Mouse (Mus musculus) CH12.LX (cell line): ENCODE data around the gene Nubpl.

Experiments
- CTCF ChIP-seq, 2 experiments: IDR thresholded peaks in 1 of 2; conservative IDR thresholded peaks in 1 of 2; 2 replicates each; pipeline ENCODE4 v1.5.1; 2011 to 2012; ENCODE audit warnings: low read depth in 2 of 2, low read length in 2 of 2, improper control_type of control experiment in 1 of 2, inconsistent platforms in 1 of 2, mild to moderate bottlenecking in 1 of 2, moderate library complexity in 1 of 2
- JUND ChIP-seq: conservative IDR thresholded peaks from 2 replicates; pipeline ENCODE4 v1.6.1; 2011; ENCODE audit warnings: low read depth, low read length, improper control_type of control experiment
- MAFK ChIP-seq: IDR thresholded peaks from 2 replicates; pipeline ENCODE4 v1.6.1; 2011; ENCODE audit warnings: low read length, improper control_type of control experiment; ENCODE audit not compliant: insufficient replicate concordance
- PAX5 ChIP-seq: IDR thresholded peaks from 2 replicates; pipeline ENCODE4 v1.6.1; 2012; ENCODE audit warnings: low read length, inconsistent platforms, mixed read lengths
- POLR2A ChIP-seq: IDR thresholded peaks from 2 replicates; pipeline ENCODE4 v1.6.1; 2011; ENCODE audit warnings: low read depth, mild to moderate bottlenecking, improper control_type of control experiment, low read length
- USF2 ChIP-seq: conservative IDR thresholded peaks from 2 replicates; pipeline ENCODE4 v1.6.1; 2011; ENCODE audit warnings: low read depth, low read length, improper control_type of control experiment
- ZC3H11A ChIP-seq: IDR thresholded peaks from 2 replicates; pipeline ENCODE4 v1.6.1; 2012; ENCODE audit warnings: low read depth, mild to moderate bottlenecking, inconsistent platforms, low read length, improper control_type of control experiment
- ZNF384 ChIP-seq: IDR thresholded peaks from 2 replicates; pipeline ENCODE4 v1.6.1; 2012; ENCODE audit warnings: low read depth, low read length, improper control_type of control experiment, inconsistent platforms

- TF ChIP-seq CTCF (conservative IDR thresholded peaks at IDR 0.05 in 1 of 2, IDR thresholded peaks at IDR 0.05 in 1 of 2; ENCODE audit: low read depth in 2 of 2, low read length in 2 of 2): no peak
- no peak for TF ChIP-seq ZNF384
- no peak for TF ChIP-seq MAFK
- no peak for TF ChIP-seq ZC3H11A
- TF ChIP-seq POLR2A: no peak
- no peak for TF ChIP-seq PAX5
- TF ChIP-seq JUND: no peak
- no peak for TF ChIP-seq USF2
Measured at GRCm38 (mm10) chr12:52126407-52126806, 28.9 kb downstream of the Nubpl start.
